Mouse (Mus musculus): ENCODE measurements around the gene Jhy. TPM values are rescaled to one million over a fixed set of nuclear protein-coding genes. Genes with fewer than 3 reads are reported as not detected.

The Jhy gene
- polyA plus RNA-seq, 1 experiment from 2014 or later: 0.15 TPM

DNA sequence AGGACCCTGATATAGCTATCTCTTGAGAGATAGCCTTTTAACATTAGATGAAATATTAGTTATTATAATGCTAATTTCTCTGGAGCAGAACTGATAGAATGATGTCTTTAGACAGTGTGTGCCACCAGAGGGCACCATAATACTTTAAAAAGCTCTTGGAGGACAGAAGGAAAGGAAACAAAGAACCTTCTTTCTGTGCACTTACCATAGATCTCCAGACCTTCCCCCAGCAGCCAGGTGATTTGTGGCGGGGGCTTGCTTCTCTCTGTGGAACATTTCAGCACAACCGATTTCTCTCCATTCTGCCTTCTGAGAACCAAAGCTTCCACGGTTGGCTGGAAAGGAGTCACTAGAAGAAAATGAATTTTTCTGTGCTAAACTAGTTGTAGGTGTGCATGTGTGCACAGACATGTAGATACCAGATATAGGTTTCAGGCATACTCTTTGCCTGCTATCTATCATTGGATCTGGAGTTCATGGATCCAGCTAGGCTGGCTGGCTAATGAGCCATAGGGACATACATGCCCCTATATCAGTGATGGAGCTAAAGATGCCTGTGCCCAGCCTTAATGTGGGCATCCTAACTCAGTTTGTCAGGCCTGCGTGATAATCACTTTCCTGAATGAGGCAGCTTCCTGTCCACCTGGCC, 26.1 kb upstream of the Jhy start:
- H3K4me2 ChIP-seq (ENCODE audit: low read length): no peak overlapping the region
- H3K27ac ChIP-seq (ENCODE audit: low read length): no peak overlapping the region
- peaks cover 5% of the 10 kb centered on the region; the same call in 1 of the 2 replicates for H3K4me1 ChIP-seq (replicated peaks; ENCODE audit: control insufficient read depth, insufficient read depth, low read length)
- no peaks in the 10 kb centered on the region for H3K36me3 ChIP-seq (ENCODE audit: control insufficient read depth, insufficient read depth)
- H3K27me3 ChIP-seq (replicated peaks; ENCODE audit: control insufficient read depth, insufficient read depth, low read length): no peaks in the 10 kb centered on the region
- peak overlapping the region; percentile 28; the same call in 1 of the 2 replicates for H3K9ac ChIP-seq (replicated peaks; ENCODE audit: low read depth, low read length)
- ATAC-seq: peak; percentile 78
- 40% methylated on average over 4 of the region's 4 CpGs for WGBS
- no peaks in the 10 kb centered on the region for H3K9me3 ChIP-seq (ENCODE audit: control insufficient read depth, low read length)
- no peak overlapping the region for H3K4me3 ChIP-seq (replicated peaks; ENCODE audit: low read length)

DNA sequence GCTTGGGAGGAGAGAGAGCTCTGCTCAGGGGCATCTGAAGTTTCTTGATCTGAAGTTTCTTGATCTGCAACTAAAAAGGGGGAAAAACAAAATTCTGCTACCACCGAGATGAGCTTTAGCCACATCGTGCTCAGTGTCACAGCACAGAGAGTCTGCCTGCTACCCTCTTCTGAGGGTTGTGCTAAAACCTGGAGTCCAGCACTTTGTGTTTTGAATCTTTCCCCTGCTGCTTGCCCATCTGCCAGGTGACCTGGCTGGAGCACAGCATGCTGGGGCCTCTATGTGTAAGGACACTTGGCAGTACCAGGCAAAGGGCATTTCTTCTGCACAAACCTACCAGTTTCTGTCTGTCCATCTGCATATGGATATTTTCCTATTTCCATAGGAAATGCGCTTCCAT, 20.4 kb upstream of the Jhy start:
- ATAC-seq: no peak
- no peaks in the 10 kb centered on the region for H3K36me3 ChIP-seq (ENCODE audit: control insufficient read depth, insufficient read depth)
- H3K4me2 ChIP-seq (ENCODE audit: low read length): no peak overlapping the region
- H3K27ac ChIP-seq (ENCODE audit: low read length): no peak overlapping the region
- H3K4me3 ChIP-seq (replicated peaks; ENCODE audit: low read length): no peak overlapping the region
- H3K27me3 ChIP-seq (replicated peaks; ENCODE audit: control insufficient read depth, insufficient read depth, low read length): no peaks in the 10 kb centered on the region
- no peaks in the 10 kb centered on the region for H3K9me3 ChIP-seq (ENCODE audit: control insufficient read depth, low read length)
- H3K4me1 ChIP-seq (replicated peaks; ENCODE audit: control insufficient read depth, insufficient read depth, low read length): no peaks in the 10 kb centered on the region
- WGBS: 64% methylated on average over 3 of the region's 3 CpGs
- no peak overlapping the region for H3K9ac ChIP-seq (replicated peaks; ENCODE audit: low read depth, low read length)

DNA sequence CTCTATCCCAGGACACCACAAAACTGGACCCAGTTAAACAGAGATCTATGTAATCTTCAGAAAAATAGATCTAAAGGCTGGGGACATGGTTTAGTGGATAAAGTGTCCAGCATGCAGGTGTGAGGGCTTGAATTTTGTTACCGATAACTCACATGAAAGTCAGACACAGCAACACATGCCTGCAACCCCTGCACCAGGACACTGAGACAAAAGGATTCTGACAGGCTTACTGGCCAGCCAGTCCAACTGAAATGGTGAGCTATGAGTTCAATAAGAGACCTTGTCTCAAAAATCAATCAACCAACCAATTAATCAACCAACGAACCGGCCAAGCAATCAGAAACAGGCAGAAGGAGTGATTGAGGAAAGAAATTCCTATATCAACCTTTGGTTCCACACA, 19.8 kb upstream of the Jhy start:
- Histone ChIP-seq H3K9me3 (ENCODE audit: control insufficient read depth, low read length) (no peaks in the 10 kb centered on the region), H3K4me2 (ENCODE audit: low read length) (no peak overlapping the region), H3K27me3 (replicated peaks; ENCODE audit: control insufficient read depth, insufficient read depth, low read length) (no peaks in the 10 kb centered on the region), H3K27ac (ENCODE audit: low read length) (no peak overlapping the region), H3K36me3 (ENCODE audit: control insufficient read depth, insufficient read depth) (no peaks in the 10 kb centered on the region), H3K4me1 (replicated peaks; ENCODE audit: control insufficient read depth, insufficient read depth, low read length) (no peaks in the 10 kb centered on the region), H3K9ac (replicated peaks; ENCODE audit: low read depth, low read length) (no peak overlapping the region), H3K4me3 (replicated peaks; ENCODE audit: low read length) (no peak overlapping the region)
- 91% methylated on average over 3 of the region's 3 CpGs for WGBS
- ATAC-seq: no peak

DNA sequence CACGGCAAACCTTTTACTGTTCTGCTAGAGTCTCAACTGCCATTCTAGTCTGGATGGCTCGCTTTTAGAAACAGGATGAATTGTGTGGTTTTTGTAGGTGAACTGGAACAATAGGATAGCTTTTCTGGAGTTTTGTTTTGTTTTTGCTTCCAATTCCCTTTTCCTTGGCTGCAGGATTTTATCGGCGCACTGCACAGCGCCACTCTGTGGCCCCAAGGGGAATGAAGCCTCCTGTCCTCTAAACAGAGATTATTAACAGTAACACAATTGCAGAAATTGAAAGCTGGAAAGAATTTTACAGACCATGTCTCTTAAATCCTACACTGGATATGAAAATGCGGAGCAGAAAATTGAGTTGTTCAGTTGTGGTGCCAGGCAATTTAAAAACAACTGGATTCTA, 18.6 kb upstream of the Jhy start:
- Histone ChIP-seq H3K36me3 (ENCODE audit: control insufficient read depth, insufficient read depth) (no peaks in the 10 kb centered on the region), H3K27ac (ENCODE audit: low read length) (no peak overlapping the region), H3K4me2 (ENCODE audit: low read length) (no peak overlapping the region), H3K9ac (replicated peaks; ENCODE audit: low read depth, low read length) (no peak overlapping the region), H3K4me3 (replicated peaks; ENCODE audit: low read length) (no peak overlapping the region), H3K4me1 (replicated peaks; ENCODE audit: control insufficient read depth, insufficient read depth, low read length) (no peaks in the 10 kb centered on the region), H3K27me3 (replicated peaks; ENCODE audit: control insufficient read depth, insufficient read depth, low read length) (no peaks in the 10 kb centered on the region), H3K9me3 (ENCODE audit: control insufficient read depth, low read length) (no peaks in the 10 kb centered on the region)
- WGBS: 36% methylated on average over 6 of the region's 6 CpGs
- no peak for ATAC-seq

DNA sequence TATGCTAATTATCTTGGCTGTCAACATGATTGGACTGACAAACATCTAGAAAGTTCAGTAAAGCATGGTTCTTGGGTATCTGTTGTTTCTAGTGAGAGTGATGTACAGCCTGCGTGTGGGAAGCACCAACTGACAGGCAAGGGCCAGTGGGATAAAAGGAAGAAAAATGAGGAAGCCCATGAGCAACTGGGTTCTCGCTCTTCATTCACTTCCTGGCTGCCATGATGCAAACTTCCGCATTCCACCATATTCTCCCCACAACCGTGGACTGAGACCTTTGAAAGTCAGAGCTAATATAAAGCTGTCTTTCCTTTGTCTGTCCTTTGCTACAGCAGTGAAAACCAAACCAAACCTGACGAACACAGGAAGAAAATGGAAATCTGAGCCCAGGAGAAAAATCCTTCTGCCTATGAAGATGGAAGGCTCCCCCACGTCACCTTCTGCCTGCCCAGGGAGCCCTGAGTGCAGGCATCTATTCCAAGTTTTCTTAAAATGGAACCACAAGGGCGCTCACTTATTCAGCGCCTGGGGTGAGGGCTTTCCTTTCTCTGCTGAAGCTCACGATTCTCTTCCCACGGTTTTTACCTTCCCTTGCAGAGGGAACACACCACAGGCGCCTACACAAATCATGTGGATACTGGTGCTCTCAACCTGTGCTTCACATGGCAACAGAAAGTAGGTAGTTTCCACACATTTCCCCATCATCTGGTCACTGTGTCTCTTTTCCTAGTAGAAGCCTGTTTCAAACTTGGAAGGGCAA, 10.3 kb upstream of the Jhy start:
- Histone ChIP-seq H3K27ac (ENCODE audit: low read length) (no peak overlapping the region), H3K4me2 (ENCODE audit: low read length) (no peak overlapping the region), H3K4me1 (replicated peaks; ENCODE audit: control insufficient read depth, insufficient read depth, low read length) (no peaks in the 10 kb centered on the region), H3K4me3 (replicated peaks; ENCODE audit: low read length) (no peak overlapping the region), H3K9me3 (ENCODE audit: control insufficient read depth, low read length) (0 out of 2 replicates have a peak, but pooled peaks cover 3% of the 10 kb centered on the region), H3K27me3 (replicated peaks; ENCODE audit: control insufficient read depth, insufficient read depth, low read length) (no peaks in the 10 kb centered on the region), H3K9ac (replicated peaks; ENCODE audit: low read depth, low read length) (no peak overlapping the region), H3K36me3 (ENCODE audit: control insufficient read depth, insufficient read depth) (no peaks in the 10 kb centered on the region)
- WGBS: 79% methylated on average over 11 of the region's 11 CpGs
- ATAC-seq: no peak

DNA sequence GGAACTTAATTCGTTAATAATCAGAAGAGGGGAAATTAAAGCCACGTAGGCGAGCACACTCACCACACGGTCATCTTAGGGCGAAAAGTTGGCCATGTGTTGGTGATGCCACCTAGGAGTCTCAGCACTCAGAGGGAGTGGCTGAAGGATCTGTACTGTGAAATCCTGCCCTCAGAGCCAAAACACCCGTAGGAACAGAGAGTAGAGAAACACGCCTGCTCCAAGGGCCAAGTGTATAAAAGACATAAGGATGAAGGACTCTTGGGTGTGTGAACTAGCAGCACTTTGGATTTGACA, 448 bp upstream of the Jhy start:
- Histone ChIP-seq H3K36me3 (ENCODE audit: control insufficient read depth, insufficient read depth) (no peaks in the 10 kb centered on the region), H3K9ac (replicated peaks; ENCODE audit: low read depth, low read length) (peak overlapping the region; percentile 55; the same call in 1 of the 2 replicates), H3K4me2 (ENCODE audit: low read length) (peak overlapping the region; percentile 74), H3K4me1 (replicated peaks; ENCODE audit: control insufficient read depth, insufficient read depth, low read length) (peaks cover 10% of the 10 kb centered on the region), H3K4me3 (replicated peaks; ENCODE audit: low read length) (peak overlapping the region; percentile 44), H3K9me3 (ENCODE audit: control insufficient read depth, low read length) (no peaks in the 10 kb centered on the region), H3K27me3 (replicated peaks; ENCODE audit: control insufficient read depth, insufficient read depth, low read length) (peaks cover 19% of the 10 kb centered on the region; the same call in 1 of the 2 replicates), H3K27ac (ENCODE audit: low read length) (no peak overlapping the region)
- 19% methylated on average over 7 of the region's 7 CpGs for WGBS
- no peak; the same call in 1 of the 2 replicates for ATAC-seq

DNA sequence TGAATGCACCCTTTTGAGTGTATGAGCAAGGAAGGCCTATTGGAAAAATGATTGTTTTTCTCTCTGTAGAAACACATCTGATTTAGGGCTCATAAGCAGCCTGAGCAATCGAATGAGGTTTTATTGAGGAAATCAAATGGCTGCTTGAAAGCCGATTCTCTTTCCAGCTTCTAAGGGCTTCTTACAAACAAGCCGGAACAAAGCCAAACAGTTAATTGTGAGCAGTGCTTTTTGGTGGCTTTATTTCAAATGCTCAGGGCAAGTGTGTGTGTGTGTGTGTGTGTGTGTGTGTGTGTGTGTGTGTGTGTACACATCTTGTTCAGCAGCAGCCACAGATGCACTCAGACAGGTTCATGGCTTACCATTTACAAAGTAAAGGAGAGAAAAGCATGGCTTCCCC, 2.5 kb downstream of the Jhy start:
- Histone ChIP-seq H3K9ac (replicated peaks; ENCODE audit: low read depth, low read length) (no peak overlapping the region), H3K4me2 (ENCODE audit: low read length) (no peak overlapping the region), H3K9me3 (ENCODE audit: control insufficient read depth, low read length) (no peaks in the 10 kb centered on the region), H3K27me3 (replicated peaks; ENCODE audit: control insufficient read depth, insufficient read depth, low read length) (peaks cover 19% of the 10 kb centered on the region; the same call in 1 of the 2 replicates), H3K4me3 (replicated peaks; ENCODE audit: low read length) (no peak overlapping the region), H3K27ac (ENCODE audit: low read length) (no peak overlapping the region), H3K36me3 (ENCODE audit: control insufficient read depth, insufficient read depth) (no peaks in the 10 kb centered on the region), H3K4me1 (replicated peaks; ENCODE audit: control insufficient read depth, insufficient read depth, low read length) (peaks cover 10% of the 10 kb centered on the region)
- WGBS: 28% methylated on average over 3 of the region's 3 CpGs
- no peak for ATAC-seq

DNA sequence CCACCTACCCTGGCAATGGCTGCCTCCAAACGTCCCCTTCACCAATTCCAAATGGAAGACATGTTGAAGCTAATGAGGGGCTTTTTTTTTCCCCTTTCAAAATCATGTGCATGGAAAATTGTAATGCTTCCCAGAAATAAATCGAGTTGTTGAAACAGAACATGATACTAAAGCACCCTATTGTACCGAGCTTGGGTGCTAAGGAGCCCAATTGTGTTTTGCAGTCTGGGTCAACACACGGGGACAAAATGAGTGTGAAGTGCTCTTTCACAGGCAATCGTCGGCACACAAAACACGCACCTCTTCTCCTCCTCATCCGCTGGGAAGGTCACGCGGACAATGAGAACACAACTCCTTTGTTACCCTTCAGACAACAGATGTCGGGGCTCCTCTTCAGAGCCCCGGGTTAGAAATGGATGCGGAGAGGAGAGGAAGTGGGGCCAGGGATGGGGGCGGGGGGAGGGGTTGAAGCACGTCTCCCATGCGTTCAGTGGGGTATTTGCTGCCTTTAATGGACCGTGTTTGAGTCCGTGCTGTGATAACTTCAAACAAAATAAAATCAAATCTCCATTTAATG, 14.8 kb downstream of the Jhy start:
- ATAC-seq: 0 out of 2 replicates have a peak, but pooled peaks have one; percentile 15
- Histone ChIP-seq H3K27ac (ENCODE audit: low read length) (no peak overlapping the region), H3K4me2 (ENCODE audit: low read length) (peak overlapping the region; percentile 45), H3K4me1 (replicated peaks; ENCODE audit: control insufficient read depth, insufficient read depth, low read length) (peaks cover 4% of the 10 kb centered on the region; the same call in 1 of the 2 replicates), H3K9ac (replicated peaks; ENCODE audit: low read depth, low read length) (0 out of 2 replicates have a peak overlapping the region, but pooled peaks have one; percentile 20), H3K4me3 (replicated peaks; ENCODE audit: low read length) (peak overlapping the region; percentile 20), H3K36me3 (ENCODE audit: control insufficient read depth, insufficient read depth) (no peaks in the 10 kb centered on the region), H3K9me3 (ENCODE audit: control insufficient read depth, low read length) (no peaks in the 10 kb centered on the region), H3K27me3 (replicated peaks; ENCODE audit: control insufficient read depth, insufficient read depth, low read length) (no peaks in the 10 kb centered on the region)
- 23% methylated on average over 18 of the region's 18 CpGs for WGBS

DNA sequence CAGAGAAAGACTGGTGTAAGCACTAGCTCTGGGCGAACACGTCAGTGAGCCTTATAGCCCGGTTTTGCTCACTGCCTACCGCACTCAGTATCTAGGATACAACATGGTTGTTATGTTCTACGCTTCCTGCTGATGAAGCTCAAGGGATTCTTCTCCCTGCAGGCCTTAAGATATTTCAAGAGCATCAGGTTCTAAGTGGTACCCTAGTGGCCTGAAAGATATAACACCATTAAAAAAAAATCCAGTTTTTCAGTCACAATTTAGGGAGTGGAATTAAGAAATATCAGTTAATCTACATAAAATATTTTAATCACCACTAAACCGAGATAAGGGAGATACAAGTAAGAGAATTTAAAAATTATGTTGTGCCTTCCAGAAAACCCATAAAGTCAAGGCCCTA, 15.4 kb downstream of the Jhy start:
- 92% methylated on average over 6 of the region's 6 CpGs for WGBS
- H3K4me2 ChIP-seq (ENCODE audit: low read length): no peak overlapping the region
- no peaks in the 10 kb centered on the region for H3K36me3 ChIP-seq (ENCODE audit: control insufficient read depth, insufficient read depth)
- peaks cover 4% of the 10 kb centered on the region; the same call in 1 of the 2 replicates for H3K4me1 ChIP-seq (replicated peaks; ENCODE audit: control insufficient read depth, insufficient read depth, low read length)
- ATAC-seq: no peak
- H3K27me3 ChIP-seq (replicated peaks; ENCODE audit: control insufficient read depth, insufficient read depth, low read length): no peaks in the 10 kb centered on the region
- H3K4me3 ChIP-seq (replicated peaks; ENCODE audit: low read length): no peak overlapping the region
- H3K9ac ChIP-seq (replicated peaks; ENCODE audit: low read depth, low read length): no peak overlapping the region
- no peak overlapping the region for H3K27ac ChIP-seq (ENCODE audit: low read length)
- no peaks in the 10 kb centered on the region for H3K9me3 ChIP-seq (ENCODE audit: control insufficient read depth, low read length)

Measured in forebrain, embryonic 16.5 days (tissue).